Mouse (Mus musculus): ENCODE measurements around the gene Pvalb. TPM values are rescaled to one million over a fixed set of nuclear protein-coding genes. Genes with fewer than 3 reads are reported as not detected.

Gene Pvalb
- total and polyA plus RNA-seq, 2 experiments from 2014 or later: 0.33 to 2.8 TPM

DNA sequence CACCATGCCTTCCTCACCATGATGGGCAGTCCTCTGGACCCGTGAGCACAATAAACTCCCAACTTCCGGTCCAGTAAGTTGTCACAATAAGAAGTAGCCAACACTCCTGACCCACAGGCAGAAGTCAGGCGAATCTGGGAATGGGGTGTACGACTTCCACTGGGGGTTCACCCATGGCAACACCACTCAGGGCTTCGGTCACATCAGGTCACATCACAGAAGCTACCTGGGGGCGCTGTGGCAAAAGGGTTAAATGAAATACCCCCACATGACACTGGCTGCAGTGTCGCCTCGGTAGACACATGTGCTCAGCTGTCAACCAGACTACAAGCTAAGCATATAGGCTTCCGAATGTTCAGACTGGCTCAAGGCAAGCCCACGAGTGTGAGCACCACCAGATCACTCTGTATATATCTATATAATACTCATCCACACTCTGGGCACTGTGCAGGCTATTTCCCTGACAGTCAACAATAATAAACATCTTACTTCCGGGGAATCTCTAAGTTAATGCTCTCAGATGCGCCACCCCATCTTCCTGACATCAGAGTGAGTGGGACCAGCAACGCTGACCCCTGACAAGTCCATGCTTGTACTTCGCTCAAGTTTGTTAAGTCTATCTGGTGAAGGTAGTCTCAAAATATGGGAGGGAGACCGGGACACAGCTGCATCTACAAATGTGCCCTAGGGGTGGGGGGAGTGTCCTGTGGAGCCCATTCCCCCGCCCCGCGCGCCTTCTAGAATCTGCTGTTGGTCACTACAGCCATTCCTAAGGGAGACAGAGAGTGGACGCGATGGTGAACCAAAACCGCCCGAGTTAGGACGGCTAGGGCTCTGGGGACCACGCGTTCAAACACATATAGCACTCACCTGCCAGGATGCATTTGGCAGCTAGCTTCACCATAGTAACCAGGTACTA is 33.0 kb downstream of the Pvalb start:
- H3K4me2 ChIP-seq (ENCODE audit: low read depth): peak overlapping the region; percentile 96
- H3K27me3 ChIP-seq (ENCODE audit: insufficient read depth, low read length): no peaks in the 10 kb centered on the region
- WGBS: 22% methylated on average over 26 of the region's 26 CpGs
- DNase-seq (no peak), ATAC-seq (no peak)
- no peaks in the 10 kb centered on the region for H3K36me3 ChIP-seq (ENCODE audit: insufficient read depth)
- peak overlapping the region; percentile 42 for H3K27ac ChIP-seq (ENCODE audit: low read depth, low read length)
- TF ChIP-seq CTCF (IDR thresholded peaks at IDR 0.05; ENCODE audit: low read depth): no peak
- peaks cover 17% of the 10 kb centered on the region for H3K4me1 ChIP-seq (ENCODE audit: insufficient read depth)
- H3K9me3 ChIP-seq (ENCODE audit: low read length): no peaks in the 10 kb centered on the region
- H3K9ac ChIP-seq: peak overlapping the region; percentile 75
- peak overlapping the region; percentile 70 for H3K4me3 ChIP-seq (ENCODE audit: low read depth, low read length)

DNA sequence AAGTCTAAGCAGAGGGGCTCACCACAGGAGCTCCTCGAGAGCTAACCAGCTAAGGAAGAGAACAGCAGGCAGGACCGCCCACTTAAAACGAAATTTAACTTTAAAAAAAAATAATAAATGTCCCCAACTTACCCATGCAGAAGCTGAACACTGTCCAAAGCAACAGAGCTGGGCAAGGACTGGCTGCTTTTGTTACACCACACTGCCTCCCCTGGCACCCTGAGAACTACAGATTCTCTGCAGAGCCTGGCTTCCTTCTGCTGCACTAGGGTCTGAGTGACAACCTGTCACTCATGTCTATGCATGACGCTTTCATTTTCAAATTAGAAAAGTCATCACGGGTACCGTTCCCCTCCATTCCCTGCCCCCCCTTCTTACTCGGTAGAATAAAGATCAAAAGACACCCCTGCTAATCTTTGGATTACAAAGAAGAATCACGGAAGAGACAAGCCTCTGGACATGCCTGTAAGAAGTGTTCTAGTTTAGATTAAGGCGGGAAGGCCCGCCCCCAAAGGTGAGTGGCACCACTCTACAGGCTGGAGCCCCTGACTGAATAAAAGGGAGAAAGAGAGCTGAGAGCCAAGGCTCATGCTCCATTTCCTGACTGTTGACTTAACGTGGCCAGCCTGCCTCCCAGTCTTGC is 33.8 kb downstream of the Pvalb start:
- no peak overlapping the region for H3K9ac ChIP-seq
- DNase-seq: peak; percentile 62
- H3K27ac ChIP-seq (ENCODE audit: low read depth, low read length): 0 out of 2 replicates have a peak overlapping the region, but pooled peaks have one; percentile 21
- no peak overlapping the region for H3K4me3 ChIP-seq (ENCODE audit: low read depth, low read length)
- H3K4me1 ChIP-seq (ENCODE audit: insufficient read depth): peaks cover 17% of the 10 kb centered on the region
- no peak for ATAC-seq
- no peaks in the 10 kb centered on the region for H3K9me3 ChIP-seq (ENCODE audit: low read length)
- no peaks in the 10 kb centered on the region for H3K27me3 ChIP-seq (ENCODE audit: insufficient read depth, low read length)
- no peaks in the 10 kb centered on the region; the same call in 1 of the 2 replicates for H3K36me3 ChIP-seq (ENCODE audit: insufficient read depth)
- WGBS: 61% methylated on average over 11 of the region's 11 CpGs
- TF ChIP-seq CTCF (IDR thresholded peaks at IDR 0.05; ENCODE audit: low read depth): peak; percentile 52
- peak overlapping the region; percentile 96 for H3K4me2 ChIP-seq (ENCODE audit: low read depth)

DNA sequence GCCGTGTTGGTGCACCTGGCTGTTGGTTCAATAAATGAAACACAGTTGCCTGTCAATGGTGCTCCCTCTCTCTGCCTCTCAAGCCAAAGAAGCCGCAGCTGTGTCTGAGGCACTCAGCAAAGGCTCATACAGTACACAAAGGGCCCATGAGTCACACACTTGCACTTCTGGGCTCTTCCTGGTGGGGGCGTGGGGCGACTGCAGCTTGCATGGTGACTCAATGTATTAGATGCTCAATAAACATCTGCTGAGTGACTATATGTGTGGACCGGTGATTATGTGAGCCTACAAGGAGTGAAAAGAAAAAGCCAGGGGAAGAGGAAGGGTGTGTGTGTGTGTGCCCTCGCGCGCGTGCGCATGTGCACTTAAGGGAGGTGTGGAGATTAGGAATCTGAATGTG is 34.5 kb downstream of the Pvalb start:
- DNase-seq: no peak
- TF ChIP-seq CTCF (IDR thresholded peaks at IDR 0.05; ENCODE audit: low read depth): 0 out of 2 replicates have a peak, but pooled peaks have one; percentile 30
- Histone ChIP-seq H3K9ac (no peak overlapping the region), H3K4me2 (ENCODE audit: low read depth) (0 out of 2 replicates have a peak overlapping the region, but pooled peaks have one; percentile 96), H3K36me3 (ENCODE audit: insufficient read depth) (no peaks in the 10 kb centered on the region; the same call in 1 of the 2 replicates), H3K27ac (ENCODE audit: low read depth, low read length) (no peak overlapping the region), H3K4me3 (ENCODE audit: low read depth, low read length) (no peak overlapping the region), H3K4me1 (ENCODE audit: insufficient read depth) (peaks cover 17% of the 10 kb centered on the region), H3K9me3 (ENCODE audit: low read length) (no peaks in the 10 kb centered on the region), H3K27me3 (ENCODE audit: insufficient read depth, low read length) (no peaks in the 10 kb centered on the region)
- no peak for ATAC-seq
- WGBS: 84% methylated on average over 10 of the region's 10 CpGs

DNA sequence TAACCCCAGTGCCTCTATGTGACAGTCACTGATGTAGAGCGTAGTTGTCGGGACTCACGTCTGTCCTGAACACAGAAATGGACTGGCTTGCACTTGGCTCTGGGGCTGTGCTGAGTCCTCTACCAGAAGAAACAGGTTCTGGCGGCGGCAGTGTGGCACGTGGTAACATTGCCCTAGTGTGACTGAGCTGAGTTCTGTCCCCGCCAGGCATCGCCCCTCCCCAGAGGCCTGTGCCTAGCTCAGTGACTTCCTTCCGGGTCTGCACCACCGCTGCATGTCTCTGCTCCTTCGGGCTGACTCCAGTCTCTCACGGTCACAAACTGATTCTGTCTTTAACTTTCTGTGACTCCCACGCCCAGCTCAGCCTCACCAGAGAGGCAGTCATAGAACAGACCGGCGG is 35.5 kb downstream of the Pvalb start:
- H3K4me2 ChIP-seq (ENCODE audit: low read depth): no peak overlapping the region
- H3K27ac ChIP-seq (ENCODE audit: low read depth, low read length): no peak overlapping the region
- no peak for DNase-seq
- 95% methylated on average over 15 of the region's 15 CpGs for WGBS
- H3K36me3 ChIP-seq (ENCODE audit: insufficient read depth): peaks cover 5% of the 10 kb centered on the region; the same call in 1 of the 2 replicates
- peaks cover 17% of the 10 kb centered on the region for H3K4me1 ChIP-seq (ENCODE audit: insufficient read depth)
- no peak for TF ChIP-seq CTCF (IDR thresholded peaks at IDR 0.05; ENCODE audit: low read depth)
- no peak overlapping the region for H3K4me3 ChIP-seq (ENCODE audit: low read depth, low read length)
- ATAC-seq: no peak
- no peaks in the 10 kb centered on the region for H3K9me3 ChIP-seq (ENCODE audit: low read length)
- H3K9ac ChIP-seq: no peak overlapping the region
- no peaks in the 10 kb centered on the region for H3K27me3 ChIP-seq (ENCODE audit: insufficient read depth, low read length)

DNA sequence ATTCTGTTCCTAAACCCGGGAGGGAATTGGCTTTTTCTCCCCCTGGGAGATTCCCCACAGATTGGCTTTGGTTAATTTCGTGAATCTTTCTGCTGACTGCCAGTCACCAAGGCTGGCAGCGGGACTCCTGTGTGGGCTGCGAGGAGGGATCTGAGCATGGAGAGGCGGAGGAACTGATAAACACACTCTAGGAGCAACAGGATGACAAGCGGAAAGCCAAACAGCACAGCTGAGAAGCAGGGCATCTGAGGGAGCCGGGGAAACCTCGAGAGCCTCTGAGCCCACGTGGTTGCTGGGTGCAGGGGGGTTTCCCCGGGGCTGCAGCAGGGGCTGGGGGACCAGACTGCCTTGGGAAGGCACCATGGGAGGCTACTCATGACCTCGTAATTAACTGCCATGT is 36.6 kb downstream of the Pvalb start:
- 74% methylated on average over 11 of the region's 11 CpGs for WGBS
- no peak for TF ChIP-seq CTCF (IDR thresholded peaks at IDR 0.05; ENCODE audit: low read depth)
- H3K4me2 ChIP-seq (ENCODE audit: low read depth): no peak overlapping the region
- no peak overlapping the region for H3K27ac ChIP-seq (ENCODE audit: low read depth, low read length)
- H3K4me1 ChIP-seq (ENCODE audit: insufficient read depth): peaks cover 11% of the 10 kb centered on the region
- peaks cover 13% of the 10 kb centered on the region; the same call in 1 of the 2 replicates for H3K36me3 ChIP-seq (ENCODE audit: insufficient read depth)
- no peaks in the 10 kb centered on the region for H3K9me3 ChIP-seq (ENCODE audit: low read length)
- no peak overlapping the region for H3K4me3 ChIP-seq (ENCODE audit: low read depth, low read length)
- no peak overlapping the region for H3K9ac ChIP-seq
- DNase-seq: peak; percentile 43
- no peaks in the 10 kb centered on the region for H3K27me3 ChIP-seq (ENCODE audit: insufficient read depth, low read length)
- ATAC-seq: no peak

DNA sequence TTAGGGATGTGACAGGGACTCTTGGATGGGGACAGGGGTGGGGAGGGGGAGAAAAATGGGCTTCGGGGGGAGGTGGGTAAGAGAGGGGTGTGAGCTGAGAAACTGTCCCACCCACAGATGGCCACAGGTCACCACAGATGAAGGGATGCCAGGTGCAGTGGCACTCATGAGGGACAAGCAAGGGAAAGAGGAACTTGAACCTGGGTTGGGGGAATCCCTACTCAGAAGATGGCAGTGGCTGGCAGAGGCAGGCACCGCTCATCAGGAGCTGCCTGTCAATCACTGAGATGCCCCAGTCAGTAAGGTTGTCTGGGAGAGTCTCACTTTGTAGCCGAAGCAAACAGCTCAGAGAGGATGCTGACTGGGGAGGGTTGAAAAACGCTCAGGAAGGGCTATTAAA is 40.9 kb downstream of the Pvalb start:
- H3K4me1 ChIP-seq (ENCODE audit: insufficient read depth): no peaks in the 10 kb centered on the region
- H3K9ac ChIP-seq: no peak overlapping the region
- H3K4me3 ChIP-seq (ENCODE audit: low read depth, low read length): no peak overlapping the region
- DNase-seq: no peak
- H3K4me2 ChIP-seq (ENCODE audit: low read depth): no peak overlapping the region
- H3K27ac ChIP-seq (ENCODE audit: low read depth, low read length): no peak overlapping the region
- peaks cover 20% of the 10 kb centered on the region for H3K36me3 ChIP-seq (ENCODE audit: insufficient read depth)
- WGBS: 85% methylated on average over 4 of the region's 4 CpGs
- H3K9me3 ChIP-seq (ENCODE audit: low read length): no peaks in the 10 kb centered on the region
- no peak for ATAC-seq
- no peak for TF ChIP-seq CTCF (IDR thresholded peaks at IDR 0.05; ENCODE audit: low read depth)
- H3K27me3 ChIP-seq (ENCODE audit: insufficient read depth, low read length): no peaks in the 10 kb centered on the region

DNA sequence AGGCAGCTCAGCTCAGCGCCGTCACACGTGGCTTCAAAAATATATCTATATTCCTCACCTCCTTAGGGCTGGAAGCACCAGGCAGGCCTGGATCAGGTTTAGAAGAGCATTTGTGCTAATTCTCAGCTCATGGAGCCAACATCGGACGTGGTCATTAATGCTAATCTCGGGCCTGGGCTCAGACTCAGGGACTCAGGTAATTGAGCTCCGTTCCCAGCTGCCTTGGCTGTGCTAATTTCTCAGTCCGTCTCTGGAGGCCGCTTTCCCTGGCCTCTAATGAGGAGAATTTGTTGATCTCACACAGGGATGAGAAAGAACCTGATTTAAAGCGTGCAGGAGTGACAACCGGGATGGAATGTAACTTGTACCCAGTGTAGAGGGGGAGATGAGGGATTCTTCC is 41.7 kb downstream of the Pvalb start:
- TF ChIP-seq CTCF (IDR thresholded peaks at IDR 0.05; ENCODE audit: low read depth): no peak
- Histone ChIP-seq H3K27ac (ENCODE audit: low read depth, low read length) (no peak overlapping the region), H3K4me1 (ENCODE audit: insufficient read depth) (no peaks in the 10 kb centered on the region), H3K36me3 (ENCODE audit: insufficient read depth) (peaks cover 20% of the 10 kb centered on the region), H3K4me2 (ENCODE audit: low read depth) (no peak overlapping the region), H3K27me3 (ENCODE audit: insufficient read depth, low read length) (no peaks in the 10 kb centered on the region), H3K9me3 (ENCODE audit: low read length) (no peaks in the 10 kb centered on the region), H3K4me3 (ENCODE audit: low read depth, low read length) (no peak overlapping the region), H3K9ac (no peak overlapping the region)
- no peak for DNase-seq
- no peak for ATAC-seq
- 78% methylated on average over 11 of the region's 11 CpGs for WGBS
